12 mouse cellular contexts compared by ENCODE assay signal in the genomic region with DNA sequence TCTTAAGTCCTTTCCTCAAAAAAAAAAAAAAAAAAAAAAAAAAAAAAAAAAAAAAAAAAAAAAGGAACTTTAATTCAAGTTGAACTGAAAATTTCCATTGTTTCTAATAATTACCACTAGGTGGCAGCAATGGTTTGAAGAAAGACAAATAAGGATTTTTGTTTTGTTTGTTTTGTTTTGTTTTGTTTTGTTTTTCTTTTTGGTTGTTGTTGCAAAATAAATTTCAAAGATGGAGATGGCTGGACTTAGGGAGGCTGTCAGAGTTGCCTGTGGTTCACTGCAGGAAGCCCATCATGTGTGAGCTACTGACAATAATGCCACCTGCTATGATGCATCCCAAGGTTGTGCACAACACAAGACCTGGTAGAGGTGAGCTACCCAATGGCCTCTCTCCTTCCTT.
DNase-seq lines count a peak whose midpoint lies in the region; ATAC-seq and TF ChIP-seq lines count a peak whose summit lies in the region.
"Had no signal": no experiment of that assay in that cellular context is flagged by ENCODE, and none has a peak within 500 bp of the region (broad histone marks: within the 10 kb centered on the region; RNA-seq: fewer than 3 reads in every experiment).

No protein-coding gene starts in this region.

- no peak for DNase-seq in heart, postnatal 36 days
- DNase-seq in lung, postnatal 0 days (ENCODE audit: low spot score): peak; percentile 81
- no peak for DNase-seq in lung, adult 18-20 months
- peak; percentile 58 for DNase-seq in NIH3T3 (ENCODE audit: low read depth)
- peak; percentile 73 for DNase-seq in retina, embryonic 14.5 days (ENCODE audit: low spot score)
- DNase-seq in thymus, adult 18-20 months: no peak
- DNase-seq in cerebellum, postnatal 36 days: no peak
- DNase-seq: cerebellum, postnatal 25 days had no signal

- H3K36me3 ChIP-seq in heart, embryonic 12.5 days: no peaks in the 10 kb centered on the region; the same call in 1 of the 2 replicates
- peaks cover 7% of the 10 kb centered on the region; the same call in 1 of the 2 replicates for H3K36me3 ChIP-seq in lung, postnatal 0 days (ENCODE audit: insufficient read depth, low read length)
- H3K36me3 ChIP-seq: intestine, embryonic 15.5 days; limb, embryonic 13.5 days had no signal

- no peak overlapping the region for H3K27ac ChIP-seq in heart, embryonic 12.5 days (ENCODE audit: poor library complexity, severe bottlenecking)
- no peak overlapping the region for H3K27ac ChIP-seq in lung, postnatal 0 days (ENCODE audit: low read length)
- H3K27ac ChIP-seq: intestine, embryonic 15.5 days; limb, embryonic 13.5 days had no signal

- H3K9me3 ChIP-seq in heart, embryonic 12.5 days (replicated peaks): no peaks in the 10 kb centered on the region
- no peaks in the 10 kb centered on the region for H3K9me3 ChIP-seq in lung, postnatal 0 days (ENCODE audit: low read length)
- H3K9me3 ChIP-seq: heart, embryonic 10.5 days; intestine, embryonic 15.5 days; limb, embryonic 13.5 days had no signal

- no peak overlapping the region for H3K4me3 ChIP-seq in heart, embryonic 12.5 days
- H3K4me3 ChIP-seq in lung, postnatal 0 days (ENCODE audit: low read depth, low read length): no peak overlapping the region
- H3K4me3 ChIP-seq: heart, embryonic 10.5 days; intestine, embryonic 15.5 days; limb, embryonic 13.5 days had no signal

- no peaks in the 10 kb centered on the region for H3K27me3 ChIP-seq in heart, embryonic 12.5 days (replicated peaks)
- H3K27me3 ChIP-seq in lung, postnatal 0 days (replicated peaks; ENCODE audit: insufficient read depth, low read length): no peaks in the 10 kb centered on the region
- H3K27me3 ChIP-seq: intestine, embryonic 15.5 days had no signal

- no peak overlapping the region for H3K9ac ChIP-seq in heart, embryonic 12.5 days
- H3K9ac ChIP-seq in lung, postnatal 0 days (replicated peaks; ENCODE audit: low read depth): no peak overlapping the region
- H3K9ac ChIP-seq: intestine, embryonic 15.5 days; limb, embryonic 13.5 days had no signal

- H3K4me1 ChIP-seq in heart, embryonic 12.5 days (replicated peaks): peaks cover 23% of the 10 kb centered on the region
- H3K4me1 ChIP-seq in lung, postnatal 0 days (ENCODE audit: insufficient read depth, low read depth, low read length): peaks cover 8% of the 10 kb centered on the region

- no peak overlapping the region for H3K4me2 ChIP-seq in heart, embryonic 12.5 days
- no peak overlapping the region for H3K4me2 ChIP-seq in lung, postnatal 0 days (replicated peaks; ENCODE audit: low read depth, low read length)
- H3K4me2 ChIP-seq: intestine, embryonic 15.5 days; limb, embryonic 13.5 days had no signal

- ATAC-seq in heart, embryonic 12.5 days (ENCODE audit: insufficient number of reproducible peaks, low FRiP score): 0 out of 2 replicates have a peak, but pooled peaks have one; percentile 19
- ATAC-seq in lung, postnatal 0 days: no peak
- ATAC-seq: intestine, embryonic 15.5 days had no signal

- TF ChIP-seq EP300 in lung, postnatal 0 days (IDR thresholded peaks at IDR 0.05): no peak

- intact Hi-C loops in heart, postnatal 36 days (cut with DNase I): loop anchor here (1.0 to 5.0 kb wide), 3 partner anchors 21 to 216 kb away; no protein-coding TSS in a partner anchor

- TF ChIP-seq CTCF in lung, postnatal 0 days (IDR thresholded peaks at IDR 0.05): peak; percentile 39

Comparison
In these comparisons a context has a peak if more than half of its experiments do, and no peak if none do; other contexts are left out.
1. DNase-seq: peak in lung, postnatal 0 days (single experiment), NIH3T3 (single experiment) and retina, embryonic 14.5 days (single experiment); none in heart, postnatal 36 days (0 of 2), lung, adult 18-20 months (0 of 2), thymus, adult 18-20 months (0 of 2) and cerebellum, postnatal 36 days (0 of 2).